Mouse (Mus musculus): Measurements from ENCODE around the gene Pmm1.
A peak's percentile ranks its signal among the peaks of the same experiment; 100 is the strongest.
"Not testable (repeated sequence)": the region's sequence is repeated elsewhere in the genome, so short reads cannot be mapped to it uniquely, and the experiment has no call there.

Gene Pmm1

DNA sequence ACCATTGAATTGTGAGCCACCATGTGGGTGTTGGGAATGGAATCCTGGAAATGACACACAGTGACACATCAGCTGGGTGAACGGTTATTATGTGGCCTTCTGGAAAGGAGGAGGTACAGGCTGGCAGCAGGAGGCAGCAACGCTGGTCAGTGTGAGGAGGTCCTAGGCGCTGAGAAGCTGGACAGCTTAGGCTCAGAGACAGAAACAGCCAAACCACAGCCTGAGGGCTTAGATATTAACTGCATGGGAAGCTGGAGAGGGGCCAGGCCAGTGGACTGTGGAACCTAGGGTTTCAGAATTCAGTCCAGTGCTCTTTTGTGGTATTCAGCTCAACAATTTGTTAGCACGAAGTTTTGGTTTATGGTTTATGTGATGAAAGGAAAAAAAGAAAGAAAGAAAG, 33.0 kb downstream of the Pmm1 start:
- no peak for DNase-seq (ENCODE audit: low read depth, low spot score)

DNA sequence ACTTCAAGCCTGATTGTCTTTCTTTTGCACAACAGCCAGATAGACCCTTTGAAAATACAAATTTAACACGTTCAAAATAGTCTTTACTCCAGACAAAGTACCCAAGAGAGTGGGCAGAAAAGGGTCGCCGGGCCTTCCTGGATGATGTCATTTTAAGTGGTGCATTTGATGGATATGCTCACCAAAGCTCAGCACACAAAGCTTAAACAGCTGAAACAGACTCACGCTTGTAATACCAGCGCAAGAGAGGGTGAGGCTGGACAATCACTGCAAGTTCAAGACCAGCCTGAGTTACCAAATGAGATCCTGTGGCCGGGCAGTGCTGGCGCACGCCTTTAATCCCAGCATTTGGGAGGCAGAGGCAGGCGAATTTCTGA, 34.3 kb downstream of the Pmm1 start:
- no peak for DNase-seq (ENCODE audit: low read depth, low spot score)

- peak; percentile 94 for DNase-seq (ENCODE audit: low read depth, low spot score)
These were observed 34.8 kb downstream of the Pmm1 start, which contains the start of gene Polr3h for GRCm38 (mm10) chr15:81925760-81926445. TSS of gene Polr3h (minus strand) at chr15:81926240.

GRCm38 (mm10) chr15:81924933-81925332, 35.8 kb downstream of the Pmm1 start:
- no peak for DNase-seq (ENCODE audit: low read depth, low spot score)

- DNase-seq (ENCODE audit: low read depth, low spot score), result no peak
These were observed 39.5 kb downstream of the Pmm1 start for GRCm38 (mm10) chr15:81921255-81921654.

- no peak for DNase-seq (ENCODE audit: low read depth, low spot score)
These were observed 40.0 kb downstream of the Pmm1 start for GRCm38 (mm10) chr15:81920546-81921217.

GRCm38 (mm10) chr15:81919062-81919461, 41.7 kb downstream of the Pmm1 start:
- no peak for DNase-seq (ENCODE audit: low read depth, low spot score)

DNA sequence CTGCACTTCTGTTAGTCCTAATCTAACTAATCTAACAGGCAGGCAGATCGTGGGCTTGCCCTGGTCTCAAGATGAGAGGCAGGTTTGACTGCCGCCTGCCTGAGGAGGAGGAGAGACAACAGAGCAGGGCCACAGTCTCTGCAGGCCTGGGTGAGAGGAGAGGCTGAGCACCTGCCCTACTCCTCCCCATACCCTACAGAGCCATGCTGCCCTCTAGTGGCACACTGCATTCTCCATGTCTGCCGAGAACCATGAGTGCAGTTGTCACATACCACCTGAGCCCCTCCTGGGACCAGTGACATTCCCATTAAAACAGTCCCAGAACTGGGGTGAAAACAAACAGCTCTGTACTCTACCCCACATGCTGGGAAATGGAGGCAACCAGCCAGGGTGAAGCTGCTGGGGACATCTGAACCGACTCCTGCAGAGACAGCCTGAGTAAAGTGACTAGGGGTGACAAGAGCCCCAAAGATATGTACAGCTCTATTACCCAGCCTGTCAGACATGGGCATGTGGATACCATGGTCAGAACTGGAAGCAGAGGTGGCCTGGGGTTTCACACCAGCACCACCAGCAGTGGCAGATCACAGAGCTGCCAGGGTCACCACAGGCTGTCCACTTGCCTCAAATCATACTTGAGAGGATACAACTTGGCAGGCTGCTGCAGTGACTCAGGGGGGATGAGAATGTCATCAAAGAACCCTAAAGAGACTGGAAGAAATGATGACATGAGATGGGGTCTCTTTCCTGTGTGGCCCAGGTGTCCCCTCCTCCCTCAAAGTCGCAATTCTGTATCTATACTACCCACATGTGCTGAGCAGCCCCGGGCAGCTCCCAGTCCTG, 42.9 kb downstream of the Pmm1 start:
- no peak for DNase-seq (ENCODE audit: low read depth, low spot score)

- no peak for DNase-seq (ENCODE audit: low read depth, low spot score)
These were observed 43.5 kb downstream of the Pmm1 start for GRCm38 (mm10) chr15:81917201-81917600.

- DNase-seq (ENCODE audit: low read depth, low spot score), result no peak
These were observed 45.1 kb downstream of the Pmm1 start for GRCm38 (mm10) chr15:81915663-81916062.

- no peak for DNase-seq (ENCODE audit: low read depth, low spot score)
These were observed 46.1 kb downstream of the Pmm1 start for GRCm38 (mm10) chr15:81914668-81915067.

- DNase-seq (ENCODE audit: low read depth, low spot score), result no peak
These were observed 48.2 kb downstream of the Pmm1 start for GRCm38 (mm10) chr15:81912498-81912897.

- not testable (repeated sequence) for DNase-seq (ENCODE audit: low read depth, low spot score)
These were observed 52.0 kb downstream of the Pmm1 start for GRCm38 (mm10) chr15:81908767-81909166.

GRCm38 (mm10) chr15:81907953-81908352, 52.8 kb downstream of the Pmm1 start:
- DNase-seq (ENCODE audit: low read depth, low spot score), result no peak

- no peak for DNase-seq (ENCODE audit: low read depth, low spot score)
These were observed 55.8 kb downstream of the Pmm1 start for GRCm38 (mm10) chr15:81904939-81905338.

Measured in brain, embryonic 18.5 days (tissue).